Mouse (Mus musculus) liver, adult 2 months (tissue): Measurements from ENCODE around the gene Gab1. TPM values are rescaled to one million over a fixed set of nuclear protein-coding genes. Genes with fewer than 3 reads are reported as not detected.

ENCODE experiments used
- DNase-seq: peaks from one replicate; pipeline ENCODE4 v3.0.0-alpha.2; 2011; ENCODE audit warnings: low read depth, low spot score; ENCODE audit errors: extremely low read depth
- H3K27ac ChIP-seq: fragments of 200-500 bp; replicated peaks from 2 replicates; pipeline ENCODE4 v1.5.1; 2012; ENCODE audit warnings: low read depth, mild to moderate bottlenecking, control low read depth, inconsistent platforms, low read length; ENCODE audit not compliant: insufficient read depth
- H3K27me3 ChIP-seq: fragments of 200-500 bp; 2 replicates; pipeline ENCODE4 v1.6.1; 2012; ENCODE audit warnings: mild to moderate bottlenecking, moderate library complexity, low read length, inconsistent platforms; ENCODE audit not compliant: control insufficient read depth, insufficient read depth
- H3K36me3 ChIP-seq: fragments of 200-500 bp; 2 replicates; pipeline ENCODE4 v1.6.1; 2012; ENCODE audit warnings: low read length, inconsistent platforms; ENCODE audit not compliant: control insufficient read depth, insufficient read depth
- H3K4me1 ChIP-seq: fragments of 200-500 bp; 2 replicates; pipeline ENCODE4 v1.6.1; 2011; ENCODE audit warnings: low read length; ENCODE audit not compliant: control insufficient read depth, insufficient read depth
- H3K4me3 ChIP-seq: fragments of 200-500 bp; 2 replicates; pipeline ENCODE4 v1.5.1; 2011; ENCODE audit warnings: low read depth, mild to moderate bottlenecking, control low read depth, low read length, moderate library complexity; ENCODE audit not compliant: insufficient read depth
- H3K79me2 ChIP-seq: fragments of 200-500 bp; 2 replicates; pipeline ENCODE4 v1.6.1; 2012; ENCODE audit warnings: inconsistent platforms, mild to moderate bottlenecking, low read length, moderate library complexity; ENCODE audit not compliant: control insufficient read depth, insufficient read depth
- H3K9ac ChIP-seq: fragments of 200-500 bp; 2 replicates; pipeline ENCODE4 v1.6.1; 2012; ENCODE audit warnings: low read depth, mild to moderate bottlenecking, control low read depth, inconsistent platforms, low read length
- CTCF ChIP-seq: fragments of 200-500 bp; IDR thresholded peaks from 2 replicates; pipeline ENCODE4 v1.5.1; 2011; ENCODE audit warnings: low read depth, low read length, control low read depth
- POLR2A ChIP-seq: fragments of 200-500 bp; IDR thresholded peaks from 2 replicates; pipeline ENCODE4 v1.6.1; 2011; ENCODE audit warnings: low read length, control low read depth; ENCODE audit not compliant: insufficient read depth; ENCODE audit errors: extremely low read depth
- WGBS: fragments of 180-500 bp; shearing (Covaris S2); methylation state at CpG from one replicate; pipeline ENCODE4 v1.1.7; 2018; 5-methylcytosine and 5-hydroxymethylcytosine counted together
- polyA plus RNA-seq: library from polyadenylated mRNA; depleted of rRNA; stranded (reverse); fragments of >200 nt; gene quantifications from 2 replicates; pipeline ENCODE4 v1.2.3, GENCODE M21; 2012
- total RNA-seq: library from RNA; depleted of rRNA; stranded (reverse); fragments of >200 nt; gene quantifications from 2 replicates; pipeline ENCODE4 v1.2.3, GENCODE M21; 2014

Gab1 gene
- total and polyA plus RNA-seq, 2 experiments = 5.1 to 5.8 TPM

DNA sequence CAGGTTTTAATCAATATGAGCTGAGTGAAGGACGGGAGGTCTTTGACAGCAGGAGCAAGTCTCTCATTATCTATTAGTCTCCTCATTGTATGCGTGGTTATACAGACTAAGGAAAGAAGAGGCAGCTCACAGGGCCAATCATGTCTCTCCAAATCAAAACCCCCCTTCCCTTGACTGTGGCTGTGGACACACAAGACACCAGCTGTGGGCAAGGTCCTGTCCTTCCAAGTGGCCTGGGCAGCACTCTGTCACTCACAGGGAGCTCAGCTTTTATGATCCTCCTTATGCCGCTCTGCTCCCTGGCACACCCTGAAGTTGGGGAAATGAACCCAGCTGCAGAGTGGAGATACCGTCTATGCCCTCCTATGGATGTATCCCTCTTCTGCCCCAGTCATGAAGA is 55.2 kb downstream of the Gab1 start:
- DNase-seq = no peak
- peaks cover 17% of the 10 kb centered on the region for H3K79me2 ChIP-seq
- peaks cover 11% of the 10 kb centered on the region for H3K4me1 ChIP-seq
- no peaks in the 10 kb centered on the region for H3K27me3 ChIP-seq
- no peak overlapping the region for H3K4me3 ChIP-seq
- no peak overlapping the region for H3K27ac ChIP-seq
- WGBS = 57% methylated on average over 4 of the region's 4 CpGs
- H3K9ac ChIP-seq = no peak overlapping the region
- no peaks in the 10 kb centered on the region for H3K36me3 ChIP-seq
- no peak for TF ChIP-seq POLR2A
- TF ChIP-seq CTCF = no peak

DNA sequence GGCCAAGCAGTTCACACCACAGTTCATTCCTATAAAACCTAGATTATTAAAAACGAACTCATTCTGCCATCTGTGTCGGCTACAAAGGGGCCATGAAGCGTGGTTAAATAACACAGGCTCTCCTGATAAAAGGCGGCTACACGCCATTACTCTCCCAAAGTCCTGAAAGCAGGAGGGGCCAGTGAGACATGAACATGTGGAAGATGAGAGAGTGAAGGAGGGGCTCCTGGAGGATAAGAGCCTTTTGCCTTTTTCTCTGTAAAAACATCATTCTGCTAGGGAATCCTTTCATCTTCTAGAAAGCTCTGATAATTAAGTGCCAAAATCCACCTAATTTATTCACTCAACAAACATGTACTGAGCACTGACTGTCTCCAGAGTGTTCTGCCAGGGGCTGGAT is 55.9 kb downstream of the Gab1 start:
- Histone ChIP-seq H3K4me3 (no peak overlapping the region), H3K27me3 (no peaks in the 10 kb centered on the region), H3K4me1 (peaks cover 11% of the 10 kb centered on the region), H3K79me2 (peaks cover 15% of the 10 kb centered on the region; the same call in 1 of the 2 replicates), H3K27ac (no peak overlapping the region), H3K9ac (no peak overlapping the region), H3K36me3 (no peaks in the 10 kb centered on the region)
- no peak for TF ChIP-seq CTCF
- no peak for TF ChIP-seq POLR2A
- WGBS = 88% methylated on average over 5 of the region's 5 CpGs
- DNase-seq = no peak

- Histone ChIP-seq H3K36me3 (no peaks in the 10 kb centered on the region), H3K4me1 (peaks cover 11% of the 10 kb centered on the region), H3K9ac (no peak overlapping the region), H3K27ac (no peak overlapping the region), H3K27me3 (no peaks in the 10 kb centered on the region), H3K4me3 (no peak overlapping the region), H3K79me2 (peaks cover 17% of the 10 kb centered on the region; the same call in 1 of the 2 replicates)
- DNase-seq = peak; percentile 63
- TF ChIP-seq POLR2A = no peak
- 80% methylated on average over 5 of the region's 5 CpGs for WGBS
Observed at GRCm38 (mm10) chr8:80823250-80823649, 57.1 kb downstream of the Gab1 start.

- H3K9ac ChIP-seq = no peak overlapping the region
- peak; percentile 72 for DNase-seq
Observed at GRCm38 (mm10) chr8:80821367-80822225, 58.7 kb downstream of the Gab1 start.

DNA sequence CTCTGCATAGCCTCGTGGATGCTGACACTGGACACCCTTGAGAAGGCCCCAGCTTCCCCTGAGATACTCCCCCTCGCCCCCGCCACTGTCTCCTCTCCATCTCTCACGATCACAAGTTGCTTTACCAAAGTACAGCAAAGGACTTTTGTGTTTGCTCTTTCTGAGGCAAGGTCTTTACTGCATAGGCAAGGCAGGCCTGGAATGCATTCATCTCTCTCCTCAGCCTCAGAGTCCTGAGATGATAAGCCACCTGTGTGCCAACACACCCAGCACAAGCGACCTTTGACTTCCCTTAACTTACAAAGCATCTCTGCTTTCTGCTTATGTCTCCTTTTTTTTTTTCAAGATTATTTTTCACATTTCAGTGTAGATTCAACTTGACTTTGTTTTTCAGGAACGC is 61.3 kb downstream of the Gab1 start:
- WGBS = 69% methylated on average over 6 of the region's 6 CpGs
- Histone ChIP-seq H3K4me1 (peaks cover 11% of the 10 kb centered on the region), H3K9ac (no peak overlapping the region), H3K36me3 (no peaks in the 10 kb centered on the region), H3K27me3 (no peaks in the 10 kb centered on the region), H3K4me3 (no peak overlapping the region), H3K79me2 (peaks cover 14% of the 10 kb centered on the region; the same call in 1 of the 2 replicates), H3K27ac (no peak overlapping the region)
- TF ChIP-seq CTCF (no peak), POLR2A (no peak)
- no peak for DNase-seq

More at GRCm38 (mm10) chr8:80821367-80822225, 58.7 kb downstream of the Gab1 start:
- no peaks in the 10 kb centered on the region for H3K27me3 ChIP-seq
- no peak overlapping the region for H3K4me3 ChIP-seq
- WGBS = 23% methylated on average over 12 of the region's 12 CpGs
- peaks cover 17% of the 10 kb centered on the region; the same call in 1 of the 2 replicates for H3K79me2 ChIP-seq
- no peak overlapping the region for H3K27ac ChIP-seq
- H3K4me1 ChIP-seq = peaks cover 11% of the 10 kb centered on the region
- TF ChIP-seq CTCF = no peak
- TF ChIP-seq POLR2A = no peak
- H3K36me3 ChIP-seq = no peaks in the 10 kb centered on the region

DNA sequence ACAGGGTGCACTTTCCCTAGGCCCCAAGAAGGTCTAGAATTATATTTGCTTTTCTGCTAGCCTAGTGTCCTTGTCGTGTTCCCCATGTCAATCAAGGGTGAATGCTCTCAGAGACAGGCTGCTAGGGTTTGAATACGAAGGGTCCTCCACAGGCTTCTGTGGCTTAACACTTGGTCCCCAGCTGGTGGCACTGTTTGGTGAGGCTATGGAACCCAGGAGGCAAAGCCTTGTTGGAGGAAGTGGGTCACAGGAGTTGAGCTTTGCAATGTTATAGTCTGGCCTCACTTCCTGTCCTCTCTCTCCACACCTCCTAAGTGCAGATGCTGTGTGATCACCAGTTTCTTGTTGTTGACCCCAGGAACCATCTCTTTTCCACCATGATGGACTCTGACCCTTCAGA is 63.3 kb downstream of the Gab1 start:
- H3K4me3 ChIP-seq = no peak overlapping the region
- peaks cover 16% of the 10 kb centered on the region; the same call in 1 of the 2 replicates for H3K79me2 ChIP-seq
- DNase-seq = no peak
- no peak overlapping the region for H3K27ac ChIP-seq
- no peaks in the 10 kb centered on the region for H3K36me3 ChIP-seq
- TF ChIP-seq POLR2A (no peak), CTCF (no peak)
- WGBS = 68% methylated on average over 2 of the region's 2 CpGs
- no peak overlapping the region for H3K9ac ChIP-seq
- peaks cover 8% of the 10 kb centered on the region for H3K4me1 ChIP-seq
- no peaks in the 10 kb centered on the region for H3K27me3 ChIP-seq
